Mouse (Mus musculus) forebrain, embryonic 14.5 days (tissue): ENCODE data around the gene 2810004N23Rik. TPM values are rescaled to one million over a fixed set of nuclear protein-coding genes. Genes with fewer than 3 reads are reported as not detected.

ENCODE experiments used
- ATAC-seq: fragments of 200-750 bp; cut with Nextera tagmentation; 2 replicates; pipeline ENCODE4 v1.8.0; 2017; ENCODE audit warnings: mild to moderate bottlenecking, moderate library complexity
- DNase-seq: peaks from one replicate; pipeline ENCODE4 v3.0.0-alpha.2; 2015; ENCODE audit warnings: low spot score
- H3K27ac ChIP-seq: fragments of 300-500 bp; sonication (generic); 2 replicates; pipeline ENCODE4 v1.5.1; 2014; ENCODE audit warnings: low read depth, mild to moderate bottlenecking, control low read depth, low read length, moderate library complexity
- H3K27me3 ChIP-seq: fragments of 300-500 bp; sonication (generic); replicated peaks from 2 replicates; pipeline ENCODE4 v1.6.1; 2014; ENCODE audit warnings: low read length, control low read depth, mixed read lengths; ENCODE audit not compliant: control insufficient read depth, insufficient read depth
- H3K36me3 ChIP-seq: fragments of 300-500 bp; sonication (generic); 2 replicates; pipeline ENCODE4 v1.6.1; 2014; ENCODE audit warnings: low read length, control low read depth; ENCODE audit not compliant: control insufficient read depth, insufficient read depth
- H3K4me1 ChIP-seq: fragments of 300-500 bp; sonication (generic); 2 replicates; pipeline ENCODE4 v1.6.1; 2014; ENCODE audit warnings: antibody characterized with exemption, low read length, control low read depth; ENCODE audit not compliant: control insufficient read depth, insufficient read depth
- H3K4me2 ChIP-seq: fragments of 300-500 bp; sonication (generic); 2 replicates; pipeline ENCODE4 v1.6.1; 2014; ENCODE audit warnings: mild to moderate bottlenecking, control low read depth, low read length
- H3K4me3 ChIP-seq: fragments of 300-500 bp; sonication (generic); 2 replicates; pipeline ENCODE4 v1.5.1; 2014; ENCODE audit warnings: low read depth, low read length, control low read depth
- H3K9ac ChIP-seq: fragments of 300-500 bp; sonication (generic); 2 replicates; pipeline ENCODE4 v1.6.1; 2014; ENCODE audit warnings: mild to moderate bottlenecking, low read length, control low read depth, moderate library complexity
- H3K9me3 ChIP-seq: fragments of 300-500 bp; sonication (generic); replicated peaks from 2 replicates; pipeline ENCODE4 v1.6.1; 2016; ENCODE audit warnings: low read length, control low read depth, mixed read lengths; ENCODE audit not compliant: control insufficient read depth
- WGBS: fragments of 180-500 bp; shearing (Covaris S2); extraction: QIAGEN DNeasy Blood & Tissue Kit; methylation state at CpG from one replicate; pipeline ENCODE4 v1.1.7; 2014; 5-methylcytosine and 5-hydroxymethylcytosine counted together
- polyA plus RNA-seq: library from polyadenylated mRNA; unstranded; fragments of >200 nt; fragmentation: Nextera tagmentation; extraction: Ambion mirVana; gene quantifications from 2 replicates; pipeline ENCODE4 v1.2.1, GENCODE M21; 2014

The 2810004N23Rik gene
- 25.0 and 29.1 TPM in 2 replicates for polyA plus RNA-seq

DNA sequence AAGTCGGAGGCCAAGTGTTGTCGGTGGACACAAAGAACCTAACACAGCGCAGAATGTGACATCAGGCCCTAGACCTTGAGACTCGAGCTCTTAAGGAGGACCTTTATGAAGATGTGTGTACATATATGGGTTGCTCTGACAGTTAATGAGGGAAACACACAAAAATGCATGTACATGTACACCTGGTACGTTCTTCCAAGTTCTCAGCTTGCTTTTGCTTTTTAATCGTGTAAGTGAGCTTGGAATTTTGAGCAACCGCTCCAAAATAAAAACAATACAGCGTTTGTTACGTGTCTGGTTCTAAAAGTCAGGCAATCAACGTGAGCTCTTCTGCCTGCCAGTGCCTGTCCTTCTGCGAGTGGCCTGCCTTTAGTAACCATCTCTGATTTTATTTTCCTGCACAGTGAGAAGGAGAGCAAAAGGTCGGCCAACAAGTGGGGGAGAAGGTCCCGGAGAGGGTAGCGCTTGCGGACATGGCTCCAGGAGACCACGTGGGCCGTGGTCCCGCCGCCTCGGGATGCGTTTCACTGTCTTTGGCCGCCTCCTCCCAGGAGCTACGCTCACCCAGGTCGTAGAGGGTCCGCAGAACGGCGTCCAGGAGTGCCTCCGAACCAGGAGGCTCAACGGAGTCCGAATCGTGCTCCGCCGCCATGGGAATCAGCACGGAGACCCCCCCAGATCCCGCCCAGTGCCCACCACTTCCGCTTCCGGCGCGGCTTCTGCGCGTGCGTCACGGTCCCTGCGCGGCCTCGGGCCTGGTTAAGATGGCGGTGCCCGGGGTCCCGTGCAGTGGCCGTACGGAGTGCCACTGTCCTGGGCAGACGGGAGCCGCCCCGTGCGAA is at the start of gene 2810004N23Rik, which contains the start of gene Gnpat:
Gene 2810004N23Rik (minus strand): TSS at position 800 of the 842 bp plus-strand sequence.
Gene Gnpat (plus strand): TSS at position 713 of the 842 bp plus-strand sequence.
- Histone ChIP-seq H3K27ac (peak within 1 kb of the TSS; percentile 83), H3K9ac (peak within 1 kb of the TSS; percentile 81), H3K4me1 (peaks cover 7% of the 10 kb centered on the region), H3K9me3 (no peaks in the 10 kb centered on the region), H3K27me3 (no peaks in the 10 kb centered on the region), H3K4me3 (peak within 1 kb of the TSS; percentile 64), H3K36me3 (peaks cover 29% of the 10 kb centered on the region), H3K4me2 (peak within 1 kb of the TSS; percentile 80)
- DNase-seq (peak; percentile 94), ATAC-seq (peak; percentile 99)
- 2% methylated on average over 55 of the region's 55 CpGs for WGBS

DNA sequence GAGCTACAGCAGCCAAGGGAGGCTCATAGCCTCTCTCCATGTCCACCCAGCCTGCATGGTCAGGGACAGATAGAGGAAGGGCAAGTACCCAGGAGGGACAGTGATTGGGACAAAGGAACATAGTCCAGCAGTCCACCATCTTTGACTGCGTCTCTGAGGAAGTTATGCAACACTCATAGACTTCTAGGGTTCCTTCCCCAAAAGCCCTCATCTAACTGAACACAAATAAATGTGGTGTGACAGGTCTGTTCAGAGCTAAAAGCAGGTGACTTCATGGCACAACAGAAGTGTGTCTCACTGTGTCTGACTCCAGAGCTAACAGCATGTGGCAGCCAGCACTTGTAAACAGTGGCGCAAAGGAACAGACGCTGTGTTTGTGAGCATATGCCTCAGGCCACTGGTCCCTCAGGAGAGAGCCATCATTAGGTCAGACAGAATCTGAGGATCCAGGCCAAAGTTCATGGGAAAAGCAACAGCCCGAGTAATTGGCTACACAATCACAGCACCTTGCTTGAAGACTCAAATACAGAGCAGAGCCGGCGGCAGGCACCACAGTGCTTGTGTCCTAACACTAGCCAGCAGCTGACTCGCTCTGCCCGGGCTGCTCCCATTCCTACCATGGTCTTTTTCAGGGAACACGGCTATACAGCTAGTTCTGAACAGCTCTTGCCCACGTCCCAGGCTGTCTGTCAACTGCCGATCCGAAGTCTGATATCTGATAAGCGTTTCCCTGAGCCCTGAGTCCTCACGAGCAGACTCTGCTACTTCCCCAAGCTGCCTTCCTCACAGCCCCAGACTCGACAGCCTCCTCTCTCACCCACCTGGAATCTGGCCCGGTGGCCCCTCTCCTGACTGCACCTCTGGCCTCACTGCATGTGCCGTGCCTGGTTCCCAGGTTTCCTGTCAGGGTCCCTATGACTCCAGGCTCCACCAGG is 49.3 kb upstream of the 2810004N23Rik start:
- no peak overlapping the region for H3K9ac ChIP-seq
- WGBS = 83% methylated on average over 17 of the region's 17 CpGs
- no peaks in the 10 kb centered on the region for H3K27me3 ChIP-seq
- H3K36me3 ChIP-seq = peaks cover 78% of the 10 kb centered on the region
- no peak overlapping the region for H3K4me3 ChIP-seq
- H3K9me3 ChIP-seq = no peaks in the 10 kb centered on the region
- no peak for ATAC-seq
- H3K4me2 ChIP-seq = no peak overlapping the region
- H3K27ac ChIP-seq = no peak overlapping the region
- no peaks in the 10 kb centered on the region for H3K4me1 ChIP-seq
- DNase-seq = no peak

DNA sequence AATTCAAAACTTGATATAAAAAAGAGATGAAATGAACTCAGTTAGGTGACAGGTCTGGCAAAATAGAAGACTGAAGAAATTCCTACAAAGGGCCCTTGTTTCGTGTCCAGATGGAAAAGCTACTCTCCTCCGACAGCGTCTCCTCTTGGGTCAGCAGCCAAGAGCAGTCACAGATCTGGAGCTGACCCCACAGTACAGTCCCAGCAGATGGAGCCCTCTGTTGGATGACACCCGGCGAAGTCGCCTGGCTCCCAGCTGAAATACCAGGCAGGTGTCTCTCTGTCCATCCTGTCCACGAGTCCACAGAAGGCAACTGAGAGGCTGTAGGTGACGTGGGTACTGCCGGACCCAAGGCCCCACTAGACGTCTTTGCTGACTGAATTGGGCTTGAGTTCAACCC is 47.4 kb upstream of the 2810004N23Rik start:
- WGBS = 89% methylated on average over 10 of the region's 10 CpGs
- no peaks in the 10 kb centered on the region for H3K27me3 ChIP-seq
- H3K4me1 ChIP-seq = no peaks in the 10 kb centered on the region
- H3K9ac ChIP-seq = no peak overlapping the region
- H3K9me3 ChIP-seq = no peaks in the 10 kb centered on the region
- DNase-seq (no peak), ATAC-seq (no peak)
- no peak overlapping the region for H3K4me3 ChIP-seq
- peaks cover 93% of the 10 kb centered on the region for H3K36me3 ChIP-seq
- no peak overlapping the region for H3K4me2 ChIP-seq
- no peak overlapping the region for H3K27ac ChIP-seq

DNA sequence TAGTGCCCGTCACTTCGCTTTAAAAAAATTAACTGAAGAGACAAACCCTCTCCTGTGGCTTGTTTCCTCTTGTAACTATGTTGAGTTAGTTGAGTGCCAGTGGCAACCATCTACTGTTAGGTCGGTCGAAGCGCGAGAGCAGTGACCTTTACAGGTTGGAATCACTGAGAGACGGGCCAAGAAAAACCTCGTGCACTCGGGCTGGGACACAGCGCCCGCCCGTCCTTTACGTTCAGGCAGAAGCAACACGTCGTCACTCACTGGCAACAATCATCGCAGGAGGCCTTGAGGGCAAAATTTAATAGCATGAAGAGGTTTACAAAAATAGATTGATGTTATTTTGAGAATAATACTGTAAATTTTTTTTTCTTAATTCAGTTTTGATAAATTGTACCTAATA is 47.0 kb upstream of the 2810004N23Rik start:
- no peak overlapping the region for H3K4me2 ChIP-seq
- DNase-seq (no peak), ATAC-seq (no peak)
- H3K36me3 ChIP-seq = peaks cover 92% of the 10 kb centered on the region
- H3K27ac ChIP-seq = no peak overlapping the region
- no peaks in the 10 kb centered on the region for H3K27me3 ChIP-seq
- no peak overlapping the region for H3K4me3 ChIP-seq
- no peak overlapping the region for H3K9ac ChIP-seq
- no peaks in the 10 kb centered on the region for H3K9me3 ChIP-seq
- H3K4me1 ChIP-seq = no peaks in the 10 kb centered on the region
- WGBS = 95% methylated on average over 16 of the region's 16 CpGs

DNA sequence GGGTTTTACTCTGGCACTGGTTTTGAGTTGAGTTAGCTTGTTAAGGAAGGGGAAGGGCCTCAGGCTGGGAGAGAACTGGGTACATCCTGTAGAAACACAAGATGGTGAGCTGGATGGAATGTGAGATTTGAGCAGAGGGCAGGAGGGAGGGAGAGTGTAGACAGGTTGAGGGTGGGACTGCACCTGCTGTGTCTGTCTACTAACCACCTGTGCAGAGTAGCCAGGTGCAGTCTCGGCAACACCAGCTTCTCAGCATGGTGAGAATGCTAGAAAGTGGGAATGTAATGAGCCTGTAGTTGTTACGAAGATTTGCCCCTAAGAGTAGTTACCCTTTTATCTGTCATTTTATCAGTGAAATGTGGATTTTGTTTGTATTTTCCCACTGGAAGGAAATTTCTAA is 42.6 kb upstream of the 2810004N23Rik start:
- no peak for DNase-seq
- Histone ChIP-seq H3K9ac (no peak overlapping the region), H3K4me2 (no peak overlapping the region), H3K27ac (no peak overlapping the region), H3K4me1 (no peaks in the 10 kb centered on the region), H3K27me3 (no peaks in the 10 kb centered on the region), H3K36me3 (peaks cover 91% of the 10 kb centered on the region), H3K4me3 (no peak overlapping the region), H3K9me3 (no peaks in the 10 kb centered on the region)
- ATAC-seq = no peak
- 89% methylated on average over 2 of the region's 2 CpGs for WGBS

DNA sequence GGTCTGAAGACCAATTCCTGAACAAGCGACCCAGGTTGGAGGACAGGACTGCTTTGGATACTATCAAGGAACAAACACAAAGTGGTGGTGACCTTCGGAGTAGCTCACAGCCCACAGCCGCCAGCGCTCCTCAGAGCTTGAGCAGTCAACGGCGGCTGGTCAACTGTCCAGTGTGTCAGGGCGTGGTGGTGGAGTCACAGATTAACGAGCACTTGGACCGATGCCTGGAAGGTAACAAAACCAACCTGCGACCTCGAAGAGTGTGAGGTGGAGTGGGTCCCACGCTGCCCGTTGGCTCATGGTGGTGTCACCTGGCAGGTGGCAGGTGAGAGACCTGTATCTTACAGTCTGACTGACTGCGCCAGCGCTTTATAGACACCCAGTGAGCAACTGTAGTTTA is 40.3 kb upstream of the 2810004N23Rik start:
- Histone ChIP-seq H3K9me3 (no peaks in the 10 kb centered on the region), H3K27me3 (no peaks in the 10 kb centered on the region), H3K9ac (no peak overlapping the region), H3K4me2 (no peak overlapping the region), H3K4me1 (peaks cover 7% of the 10 kb centered on the region; the same call in 1 of the 2 replicates), H3K36me3 (peaks cover 82% of the 10 kb centered on the region), H3K27ac (no peak overlapping the region), H3K4me3 (no peak overlapping the region)
- DNase-seq = no peak
- 93% methylated on average over 15 of the region's 15 CpGs for WGBS
- ATAC-seq = no peak

DNA sequence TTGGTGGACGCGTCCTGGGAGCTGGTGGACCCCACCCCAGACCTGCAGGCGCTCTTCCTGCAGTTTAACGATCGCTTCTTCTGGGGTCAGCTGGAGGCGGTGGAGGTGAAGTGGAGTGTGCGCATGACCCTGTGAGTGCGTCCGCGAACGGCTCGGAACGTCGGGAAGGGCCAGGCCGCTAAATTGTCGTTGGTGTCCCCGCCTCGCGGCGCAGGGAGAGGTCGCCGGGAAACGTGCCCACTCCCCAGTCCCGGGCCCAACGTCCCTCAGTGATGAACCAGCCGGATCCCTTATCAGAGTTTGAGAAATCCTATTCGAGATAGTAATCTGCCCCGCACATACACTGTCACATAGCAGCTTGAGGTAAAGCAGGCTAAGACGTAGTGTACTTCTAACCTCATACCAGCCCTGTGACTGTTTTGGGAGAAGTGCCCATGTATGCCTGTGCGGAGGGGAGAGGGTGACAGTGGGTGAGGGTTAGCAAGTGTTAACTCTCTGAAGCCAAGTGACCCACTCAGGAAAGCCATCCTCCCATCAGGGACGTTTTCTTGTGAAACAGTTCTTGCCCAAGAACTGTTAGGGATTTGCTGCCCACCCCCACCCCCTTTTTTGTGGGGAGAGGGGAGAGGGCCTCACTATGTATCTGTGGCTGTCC is 35.5 kb upstream of the 2810004N23Rik start:
- peaks cover 58% of the 10 kb centered on the region for H3K36me3 ChIP-seq
- peak overlapping the region; percentile 92 for H3K4me2 ChIP-seq
- no peaks in the 10 kb centered on the region for H3K27me3 ChIP-seq
- peak overlapping the region; percentile 79 for H3K9ac ChIP-seq
- H3K4me1 ChIP-seq = peaks cover 16% of the 10 kb centered on the region
- 7% methylated on average over 31 of the region's 31 CpGs for WGBS
- no peaks in the 10 kb centered on the region for H3K9me3 ChIP-seq
- H3K4me3 ChIP-seq = peak overlapping the region; percentile 93
- no peak for DNase-seq
- H3K27ac ChIP-seq = peak overlapping the region; percentile 79; the same call in 1 of the 2 replicates
- ATAC-seq = no peak

DNA sequence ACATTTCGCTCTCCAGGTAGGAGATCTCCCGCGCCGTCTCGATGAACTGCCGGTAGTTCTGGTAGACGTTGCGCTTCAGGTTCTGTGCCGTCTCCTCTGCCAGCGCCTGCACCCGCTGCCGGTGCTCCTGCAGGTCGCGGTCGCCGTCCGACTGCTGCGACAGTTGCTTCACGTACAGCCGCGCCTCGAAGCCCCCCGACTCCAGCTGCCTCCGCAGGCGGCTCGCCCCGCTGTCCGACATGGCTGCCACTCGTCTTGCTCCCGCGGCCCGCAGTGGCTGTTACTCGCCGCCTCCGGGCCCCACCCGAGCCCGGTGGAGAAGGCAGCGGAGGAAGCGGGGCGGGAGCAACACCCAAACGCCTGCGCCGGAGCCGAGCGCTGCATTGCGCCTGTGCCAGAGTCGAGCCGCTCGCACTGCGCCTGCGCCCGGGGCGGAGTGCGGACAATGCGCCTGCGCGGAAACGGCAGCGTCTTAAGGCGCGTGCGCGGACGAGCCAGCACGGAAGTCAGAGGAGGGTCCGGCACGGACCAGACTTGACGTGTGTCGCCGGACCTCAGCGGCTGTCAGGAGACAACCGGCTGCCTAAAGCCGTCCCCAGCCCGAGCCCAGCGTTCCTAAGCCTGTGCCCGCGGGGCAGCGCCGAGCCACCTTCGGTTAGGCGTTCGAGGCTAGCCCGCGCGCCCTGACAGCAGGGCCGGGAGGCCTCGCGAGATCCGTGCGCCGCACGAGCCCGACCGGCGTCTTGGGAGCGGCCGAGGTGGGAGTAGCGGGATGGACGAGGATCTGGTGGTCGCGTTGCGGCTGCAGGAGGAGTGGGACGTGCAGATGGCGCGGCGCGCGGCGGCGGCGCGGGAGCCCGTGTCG is 34.7 kb upstream of the 2810004N23Rik start, which contains the start of the genes Exoc8 and Sprtn:
Gene Exoc8 (minus strand): TSS at position 320 of the 865 bp plus-strand sequence.
Gene Sprtn (plus strand): TSS at position 501 of the 865 bp plus-strand sequence.
- Histone ChIP-seq H3K27ac (peak within 1 kb of the TSS; percentile 79), H3K9ac (peak within 1 kb of the TSS; percentile 79), H3K4me1 (peaks cover 16% of the 10 kb centered on the region), H3K9me3 (no peaks in the 10 kb centered on the region), H3K36me3 (peaks cover 57% of the 10 kb centered on the region), H3K4me2 (peak within 1 kb of the TSS; percentile 96), H3K4me3 (peak within 1 kb of the TSS; percentile 93), H3K27me3 (no peaks in the 10 kb centered on the region)
- peak; percentile 97 for DNase-seq
- peak; percentile 91 for ATAC-seq
- under 1% methylated on average over 112 of the region's 114 CpGs for WGBS
